Mouse (Mus musculus) gastrocnemius, postnatal 36 days (tissue): ENCODE measurements around the gene Six3. TPM values are rescaled to one million over a fixed set of nuclear protein-coding genes. Genes with fewer than 3 reads are reported as not detected.

ENCODE experiments used
- DNase-seq, 2 experiments: peaks; one replicate each; pipeline ENCODE4 v3.0.0; 2022
- intact Hi-C: fragments of 180-260 bp; cut with DNase I; formaldehyde crosslinking; loops from one replicate; pipeline ENCODE4 v1.15.1; 2025
- total RNA-seq, 2 experiments: library from RNA; stranded (reverse); gene quantifications; 2 replicates each; pipeline ENCODE4 v1.2.3; 2021

Six3 gene
- total RNA-seq, 2 experiments from 2014 or later, result not detected

GRCm38 (mm10) chr17:85611521-85612515 lies 1.6 kb upstream of the Six3 start:
- no peak for DNase-seq
- intact Hi-C loops, result no loop called here

GRCm38 (mm10) chr17:85612526-85613265 lies 712 bp upstream of the Six3 start:
- intact Hi-C loops, result no loop called here
- DNase-seq, result no peak

GRCm38 (mm10) chr17:85614011-85614721 lies 758 bp downstream of the Six3 start:
- intact Hi-C loops, result no loop called here
- no peak for DNase-seq

DNA sequence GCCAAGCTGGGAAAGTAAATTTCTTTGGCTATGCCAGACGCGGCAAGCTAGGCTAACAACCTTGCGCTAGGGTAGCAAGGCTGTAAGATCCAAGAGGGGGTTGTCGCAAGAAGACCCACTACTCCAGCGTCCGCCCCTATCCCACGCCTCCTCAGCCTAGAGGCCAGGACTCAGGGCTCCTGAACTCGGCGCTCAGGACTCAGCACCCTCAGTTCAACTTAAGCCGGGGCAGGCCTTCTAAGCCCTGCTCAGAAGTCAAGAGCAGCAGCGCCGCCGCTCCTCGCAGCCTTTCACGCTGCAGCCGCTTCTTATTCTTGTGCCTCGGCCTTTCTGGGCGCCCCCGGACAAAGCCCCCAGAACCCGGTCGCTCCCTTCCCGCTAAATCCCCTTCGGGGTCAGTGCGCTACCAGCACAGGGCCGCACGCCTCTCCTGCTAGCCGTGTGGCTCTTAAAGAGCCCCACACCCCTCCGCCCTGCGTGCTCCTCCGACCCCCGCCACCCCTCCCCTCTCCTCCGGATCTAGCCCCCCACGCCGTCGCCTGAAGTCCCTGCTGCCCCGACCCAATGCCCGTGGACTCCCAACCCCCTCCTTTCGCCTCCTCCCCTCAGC lies 1.4 kb downstream of the Six3 start:
- no peak for DNase-seq
- intact Hi-C loops, result no loop called here

DNA sequence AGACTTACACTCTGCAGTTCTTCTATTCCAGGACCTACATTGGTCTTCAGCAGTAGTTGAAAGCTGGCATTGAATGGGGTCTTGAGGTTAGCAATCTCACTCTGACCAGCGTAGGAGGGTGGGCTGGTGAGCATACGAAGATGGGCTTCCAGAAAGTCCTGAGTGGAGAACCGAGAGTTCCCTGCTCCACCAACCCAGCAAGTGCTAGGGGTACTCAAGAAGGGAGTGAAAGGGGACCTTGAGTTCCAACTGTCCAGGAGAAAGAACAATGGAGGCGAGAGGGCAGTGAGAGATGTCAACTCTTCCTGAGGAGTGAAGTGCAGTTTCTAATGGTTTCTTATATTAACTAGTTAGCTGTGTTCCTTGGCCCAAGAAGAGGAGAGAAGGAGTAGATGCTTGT lies 2.2 kb downstream of the Six3 start:
- intact Hi-C loops, result no loop called here

DNA sequence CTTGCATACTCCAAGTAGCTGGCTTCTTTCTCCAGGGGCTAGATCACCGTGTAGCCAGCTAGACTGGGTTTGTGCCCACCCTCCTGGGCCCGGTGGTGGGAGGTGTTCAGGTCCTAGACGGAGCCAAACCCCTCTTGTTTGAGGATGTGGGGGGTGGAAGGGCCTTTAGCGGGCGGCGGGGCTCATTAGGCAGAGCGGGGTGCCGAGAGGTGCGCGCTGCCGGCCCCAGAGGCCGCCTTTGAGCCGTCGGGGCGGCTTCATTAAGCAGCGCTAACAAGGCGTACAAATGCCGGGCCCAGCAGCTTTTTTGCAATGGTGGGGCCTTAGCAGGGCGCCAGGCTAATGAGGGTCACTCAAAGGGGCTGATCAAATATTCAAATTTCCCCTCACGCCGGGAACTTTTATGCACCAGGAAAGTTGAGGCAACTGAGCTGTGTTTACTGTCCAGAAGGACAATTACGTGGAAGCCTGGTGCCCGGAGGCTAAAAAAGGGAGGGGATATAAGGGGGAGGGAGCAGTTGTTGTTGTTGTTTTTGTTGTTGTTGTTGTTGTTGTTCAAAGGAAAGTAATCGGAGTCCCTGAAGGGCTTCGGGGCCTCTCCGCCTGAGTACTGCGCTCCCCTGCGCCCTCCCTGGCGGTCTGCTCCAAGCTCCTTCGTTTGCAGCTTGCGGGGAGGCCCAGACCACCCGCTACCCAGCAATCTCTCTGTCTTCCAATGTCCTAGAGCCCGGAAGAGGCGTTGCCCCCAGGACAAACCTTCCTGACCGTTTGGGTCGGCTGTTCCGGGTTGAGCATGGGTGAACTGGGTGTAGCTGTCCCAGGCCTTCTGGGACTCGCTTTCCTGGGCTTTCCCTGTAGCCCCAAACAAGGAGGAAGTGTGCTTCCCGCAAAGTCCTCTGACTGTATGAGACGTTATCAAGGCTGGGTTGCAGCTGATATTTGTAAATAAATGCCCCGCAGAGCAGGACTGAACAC lies 3.4 kb downstream of the Six3 start:
- intact Hi-C loops, result no loop called here
- DNase-seq, result no peak

More for the DNA sequence above, 2.2 kb downstream of the Six3 start:
- DNase-seq, result no peak

- DNase-seq, result no peak
- intact Hi-C loops, result no loop called here
These were observed 4.4 kb downstream of the Six3 start for GRCm38 (mm10) chr17:85617566-85618358.

GRCm38 (mm10) chr17:85618359-85619112 lies 5.1 kb downstream of the Six3 start:
- intact Hi-C loops, result no loop called here

GRCm38 (mm10) chr17:85619113-85620085 lies 6.0 kb downstream of the Six3 start:
- intact Hi-C loops, result no loop called here
- DNase-seq, result no peak

More at GRCm38 (mm10) chr17:85618359-85619112, 5.1 kb downstream of the Six3 start:
- DNase-seq, result no peak

DNA sequence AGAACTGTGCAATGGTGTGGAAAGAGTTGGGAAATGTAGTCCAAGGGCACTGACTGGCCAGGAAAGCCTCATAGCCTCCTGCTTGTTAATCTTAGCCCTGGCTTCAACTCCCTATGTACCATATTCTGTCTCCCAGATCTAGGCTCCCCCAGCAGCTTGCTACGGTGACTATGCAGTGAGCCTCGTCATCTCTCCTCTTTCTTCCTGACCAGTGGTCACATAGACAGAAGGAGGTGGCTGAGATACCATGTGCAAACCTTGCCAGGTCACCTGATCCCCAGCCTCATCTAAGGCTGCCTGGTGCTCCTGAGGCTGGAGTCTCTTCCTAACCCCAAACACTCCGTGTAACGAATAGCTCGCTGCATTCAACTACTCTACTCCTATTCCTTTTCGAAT lies 6.7 kb downstream of the Six3 start:
- intact Hi-C loops, result no loop called here
- no peak for DNase-seq

DNA sequence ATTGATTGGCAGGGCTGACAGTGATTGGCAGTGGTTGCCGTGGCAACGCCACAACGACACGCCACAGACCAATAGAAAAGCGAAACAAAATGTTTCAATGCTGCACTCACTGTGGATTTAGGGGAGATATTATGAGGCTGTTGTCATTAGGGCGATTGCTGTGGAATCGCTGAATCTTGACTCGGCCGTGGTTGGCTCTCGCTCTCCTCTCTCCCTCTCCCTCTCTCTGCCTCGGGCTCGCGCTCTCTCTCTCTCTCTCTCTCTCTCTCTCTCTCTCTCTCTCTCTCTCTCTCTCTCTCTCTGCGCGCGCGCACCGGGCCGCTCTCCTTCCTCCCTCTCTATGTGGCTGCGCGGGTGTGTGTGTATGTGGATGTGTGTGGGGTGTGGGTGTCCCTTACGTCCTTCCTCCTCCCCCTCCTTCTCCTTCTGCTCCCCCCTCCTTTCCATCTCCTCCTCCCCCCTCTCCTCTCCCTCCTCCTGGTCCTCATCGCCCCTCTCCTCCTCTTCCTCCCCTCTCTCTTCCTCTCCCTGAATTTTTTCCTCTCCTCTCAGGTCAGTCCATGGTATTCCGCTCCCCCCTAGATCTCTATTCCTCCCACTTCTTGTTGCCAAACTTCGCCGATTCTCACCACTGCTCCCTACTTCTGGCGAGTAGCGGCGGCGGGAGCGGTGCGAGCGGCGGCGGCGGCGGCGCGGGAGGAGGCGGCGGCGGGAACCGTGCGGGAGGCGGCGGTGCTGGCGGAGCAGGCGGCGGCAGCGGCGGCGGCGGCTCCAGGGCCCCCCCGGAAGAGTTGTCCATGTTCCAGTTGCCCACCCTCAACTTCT lies 7.5 kb downstream of the Six3 start:
- DNase-seq, result no peak
- intact Hi-C loops, result no loop called here

DNA sequence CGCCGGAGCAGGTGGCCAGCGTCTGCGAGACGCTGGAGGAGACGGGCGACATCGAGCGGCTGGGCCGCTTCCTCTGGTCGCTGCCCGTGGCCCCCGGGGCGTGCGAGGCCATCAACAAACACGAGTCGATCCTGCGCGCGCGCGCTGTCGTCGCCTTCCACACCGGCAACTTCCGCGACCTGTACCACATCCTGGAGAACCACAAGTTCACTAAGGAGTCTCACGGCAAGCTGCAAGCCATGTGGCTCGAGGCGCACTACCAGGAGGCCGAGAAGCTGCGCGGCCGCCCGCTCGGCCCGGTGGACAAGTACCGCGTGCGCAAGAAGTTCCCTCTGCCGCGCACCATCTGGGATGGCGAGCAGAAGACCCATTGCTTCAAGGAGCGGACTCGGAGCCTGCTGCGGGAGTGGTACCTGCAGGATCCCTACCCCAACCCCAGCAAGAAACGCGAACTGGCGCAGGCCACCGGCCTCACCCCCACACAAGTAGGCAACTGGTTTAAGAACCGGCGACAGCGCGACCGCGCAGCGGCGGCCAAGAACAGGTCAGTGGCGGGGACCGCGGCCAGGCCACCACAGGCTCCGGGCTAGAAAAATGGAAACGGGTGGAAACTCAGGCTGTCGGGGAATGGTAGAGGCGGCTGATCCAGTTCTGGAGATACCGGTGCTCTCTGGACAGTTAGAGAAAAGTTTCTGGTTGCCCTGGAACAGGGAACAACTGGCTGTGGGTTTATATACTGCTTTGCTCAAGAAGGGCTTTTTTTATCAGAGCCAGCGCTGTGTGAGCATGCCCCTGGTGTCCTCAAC lies 8.3 kb downstream of the Six3 start:
- intact Hi-C loops, result no loop called here
- no peak for DNase-seq

DNA sequence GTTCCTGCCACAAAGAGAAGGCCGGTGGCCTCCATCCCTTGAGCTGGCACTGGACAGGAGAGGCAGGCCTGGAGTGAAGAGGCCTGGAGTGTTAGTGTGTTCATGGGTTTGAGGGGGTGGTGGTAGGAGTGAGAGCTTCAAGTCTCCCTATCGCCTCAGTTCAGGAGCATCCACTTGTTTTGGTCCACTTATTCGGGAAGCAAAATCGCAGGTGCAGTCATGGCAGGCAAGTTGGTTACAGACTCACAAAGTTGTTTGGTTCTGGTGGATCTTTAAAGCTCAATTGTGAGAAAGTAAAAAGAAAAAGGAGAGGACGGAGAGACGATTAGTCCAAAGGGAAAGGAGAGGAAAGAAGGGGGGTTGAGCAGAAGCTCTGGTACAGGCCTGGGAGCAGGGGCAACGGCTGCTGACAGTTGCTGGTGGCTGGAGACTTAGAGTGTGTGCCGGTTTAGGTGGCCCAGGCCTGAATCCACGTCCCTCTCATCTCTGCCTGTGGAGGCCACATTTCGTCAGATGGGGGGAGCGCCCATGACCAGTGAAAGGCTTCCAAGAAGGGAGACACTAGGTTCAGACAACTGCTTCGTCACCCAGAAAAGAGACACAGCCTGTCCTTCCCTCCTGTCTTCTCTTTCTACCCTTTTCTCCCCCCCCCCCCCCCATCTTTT lies 9.2 kb downstream of the Six3 start:
- intact Hi-C loops, result no loop called here
- DNase-seq, result no peak
